Mouse (Mus musculus): ENCODE measurements around the gene Rad51b. TPM values are rescaled to one million over a fixed set of nuclear protein-coding genes. Genes with fewer than 3 reads are reported as not detected.

Rad51b gene
- polyA plus RNA-seq, 1 experiment from 2014 or later = 8.9 TPM

GRCm38 (mm10) chr12:79679941-79680697 is 383.0 kb downstream of the Rad51b start:
- ATAC-seq (ENCODE audit: low FRiP score, low TSS enrichment) = no peak
- Histone ChIP-seq H3K9me3 (ENCODE audit: low read length) (no peaks in the 10 kb centered on the region), H3K4me1 (ENCODE audit: insufficient read depth, low read length) (peaks cover 46% of the 10 kb centered on the region), H3K27ac (ENCODE audit: low read length) (peak overlapping the region; percentile 16; the same call in 1 of the 2 replicates), H3K27me3 (ENCODE audit: insufficient read depth, low read length) (no peaks in the 10 kb centered on the region), H3K9ac (replicated peaks; ENCODE audit: low read length) (no peak overlapping the region), H3K36me3 (ENCODE audit: insufficient read depth, low read length) (no peaks in the 10 kb centered on the region), H3K4me3 (ENCODE audit: low read length) (no peak overlapping the region), H3K4me2 (replicated peaks; ENCODE audit: low read depth, low read length) (no peak overlapping the region)
- WGBS = 59% methylated on average over 9 of the region's 9 CpGs

- H3K36me3 ChIP-seq (ENCODE audit: insufficient read depth, low read length) = no peaks in the 10 kb centered on the region
- no peak overlapping the region for H3K4me3 ChIP-seq (ENCODE audit: low read length)
- no peak for ATAC-seq (ENCODE audit: low FRiP score, low TSS enrichment)
- H3K4me1 ChIP-seq (ENCODE audit: insufficient read depth, low read length) = peaks cover 40% of the 10 kb centered on the region
- no peaks in the 10 kb centered on the region for H3K27me3 ChIP-seq (ENCODE audit: insufficient read depth, low read length)
- H3K9me3 ChIP-seq (ENCODE audit: low read length) = no peaks in the 10 kb centered on the region
- H3K4me2 ChIP-seq (replicated peaks; ENCODE audit: low read depth, low read length) = no peak overlapping the region
- peak overlapping the region; percentile 16; the same call in 1 of the 2 replicates for H3K27ac ChIP-seq (ENCODE audit: low read length)
- H3K9ac ChIP-seq (replicated peaks; ENCODE audit: low read length) = no peak overlapping the region
- 77% methylated on average over 3 of the region's 3 CpGs for WGBS
Observed at GRCm38 (mm10) chr12:79680698-79681072, 383.6 kb downstream of the Rad51b start.

- Histone ChIP-seq H3K9ac (replicated peaks; ENCODE audit: low read length) (no peak overlapping the region), H3K4me1 (ENCODE audit: insufficient read depth, low read length) (peaks cover 32% of the 10 kb centered on the region), H3K36me3 (ENCODE audit: insufficient read depth, low read length) (no peaks in the 10 kb centered on the region), H3K27me3 (ENCODE audit: insufficient read depth, low read length) (no peaks in the 10 kb centered on the region), H3K27ac (ENCODE audit: low read length) (no peak overlapping the region; the same call in 1 of the 2 replicates), H3K9me3 (ENCODE audit: low read length) (no peaks in the 10 kb centered on the region), H3K4me3 (ENCODE audit: low read length) (no peak overlapping the region), H3K4me2 (replicated peaks; ENCODE audit: low read depth, low read length) (no peak overlapping the region)
- WGBS = 68% methylated on average over 6 of the region's 6 CpGs
- ATAC-seq (ENCODE audit: low FRiP score, low TSS enrichment) = no peak
Observed at GRCm38 (mm10) chr12:79681571-79681970, 384.5 kb downstream of the Rad51b start.

- H3K27me3 ChIP-seq (ENCODE audit: insufficient read depth, low read length) = no peaks in the 10 kb centered on the region
- 21% methylated on average over 3 of the region's 3 CpGs for WGBS
- no peak overlapping the region for H3K9ac ChIP-seq (replicated peaks; ENCODE audit: low read length)
- H3K9me3 ChIP-seq (ENCODE audit: low read length) = no peaks in the 10 kb centered on the region
- no peak overlapping the region for H3K4me3 ChIP-seq (ENCODE audit: low read length)
- H3K4me2 ChIP-seq (replicated peaks; ENCODE audit: low read depth, low read length) = no peak overlapping the region
- peaks cover 46% of the 10 kb centered on the region for H3K4me1 ChIP-seq (ENCODE audit: insufficient read depth, low read length)
- H3K36me3 ChIP-seq (ENCODE audit: insufficient read depth, low read length) = no peaks in the 10 kb centered on the region
- ATAC-seq (ENCODE audit: low FRiP score, low TSS enrichment) = peak; percentile 64
- H3K27ac ChIP-seq (ENCODE audit: low read length) = peak overlapping the region; percentile 80
Observed at GRCm38 (mm10) chr12:79683350-79683749, 386.3 kb downstream of the Rad51b start.

- ATAC-seq (ENCODE audit: low FRiP score, low TSS enrichment) = no peak
- WGBS = 40% methylated on average over 4 of the region's 4 CpGs
- Histone ChIP-seq H3K4me2 (replicated peaks; ENCODE audit: low read depth, low read length) (no peak overlapping the region), H3K9me3 (ENCODE audit: low read length) (no peaks in the 10 kb centered on the region), H3K9ac (replicated peaks; ENCODE audit: low read length) (no peak overlapping the region), H3K27me3 (ENCODE audit: insufficient read depth, low read length) (no peaks in the 10 kb centered on the region), H3K4me1 (ENCODE audit: insufficient read depth, low read length) (peaks cover 50% of the 10 kb centered on the region), H3K4me3 (ENCODE audit: low read length) (no peak overlapping the region), H3K27ac (ENCODE audit: low read length) (peak overlapping the region; percentile 80), H3K36me3 (ENCODE audit: insufficient read depth, low read length) (no peaks in the 10 kb centered on the region)
Observed at GRCm38 (mm10) chr12:79683759-79684158, 386.7 kb downstream of the Rad51b start.

- WGBS = 83% methylated on average over 2 of the region's 2 CpGs
- Histone ChIP-seq H3K9me3 (ENCODE audit: low read length) (no peaks in the 10 kb centered on the region), H3K36me3 (ENCODE audit: insufficient read depth, low read length) (no peaks in the 10 kb centered on the region), H3K27ac (ENCODE audit: low read length) (peak overlapping the region; percentile 52), H3K4me2 (replicated peaks; ENCODE audit: low read depth, low read length) (no peak overlapping the region), H3K9ac (replicated peaks; ENCODE audit: low read length) (no peak overlapping the region), H3K27me3 (ENCODE audit: insufficient read depth, low read length) (no peaks in the 10 kb centered on the region), H3K4me3 (ENCODE audit: low read length) (no peak overlapping the region), H3K4me1 (ENCODE audit: insufficient read depth, low read length) (peaks cover 53% of the 10 kb centered on the region)
- ATAC-seq (ENCODE audit: low FRiP score, low TSS enrichment) = no peak
Observed at GRCm38 (mm10) chr12:79684338-79684737, 387.3 kb downstream of the Rad51b start.

- Histone ChIP-seq H3K27me3 (ENCODE audit: insufficient read depth, low read length) (no peaks in the 10 kb centered on the region), H3K36me3 (ENCODE audit: insufficient read depth, low read length) (no peaks in the 10 kb centered on the region), H3K4me2 (replicated peaks; ENCODE audit: low read depth, low read length) (no peak overlapping the region), H3K9me3 (ENCODE audit: low read length) (no peaks in the 10 kb centered on the region), H3K4me3 (ENCODE audit: low read length) (no peak overlapping the region), H3K9ac (replicated peaks; ENCODE audit: low read length) (no peak overlapping the region), H3K4me1 (ENCODE audit: insufficient read depth, low read length) (peaks cover 41% of the 10 kb centered on the region), H3K27ac (ENCODE audit: low read length) (peak overlapping the region; percentile 78)
- WGBS = 62% methylated on average over 9 of the region's 9 CpGs
- ATAC-seq (ENCODE audit: low FRiP score, low TSS enrichment) = no peak
Observed at GRCm38 (mm10) chr12:79686594-79687325, 389.7 kb downstream of the Rad51b start.

GRCm38 (mm10) chr12:79687683-79688386 is 390.8 kb downstream of the Rad51b start:
- 32% methylated on average over 7 of the region's 7 CpGs for WGBS
- H3K4me2 ChIP-seq (replicated peaks; ENCODE audit: low read depth, low read length) = no peak overlapping the region
- H3K9me3 ChIP-seq (ENCODE audit: low read length) = no peaks in the 10 kb centered on the region
- H3K4me1 ChIP-seq (ENCODE audit: insufficient read depth, low read length) = peaks cover 39% of the 10 kb centered on the region
- no peaks in the 10 kb centered on the region for H3K36me3 ChIP-seq (ENCODE audit: insufficient read depth, low read length)
- H3K4me3 ChIP-seq (ENCODE audit: low read length) = no peak overlapping the region
- peak overlapping the region; percentile 78 for H3K27ac ChIP-seq (ENCODE audit: low read length)
- ATAC-seq (ENCODE audit: low FRiP score, low TSS enrichment) = peak; percentile 68
- no peaks in the 10 kb centered on the region for H3K27me3 ChIP-seq (ENCODE audit: insufficient read depth, low read length)
- no peak overlapping the region for H3K9ac ChIP-seq (replicated peaks; ENCODE audit: low read length)

GRCm38 (mm10) chr12:79689299-79689698 is 392.2 kb downstream of the Rad51b start:
- Histone ChIP-seq H3K4me1 (ENCODE audit: insufficient read depth, low read length) (peaks cover 33% of the 10 kb centered on the region), H3K9me3 (ENCODE audit: low read length) (no peaks in the 10 kb centered on the region), H3K36me3 (ENCODE audit: insufficient read depth, low read length) (no peaks in the 10 kb centered on the region), H3K27me3 (ENCODE audit: insufficient read depth, low read length) (no peaks in the 10 kb centered on the region), H3K4me2 (replicated peaks; ENCODE audit: low read depth, low read length) (no peak overlapping the region), H3K27ac (ENCODE audit: low read length) (peak overlapping the region; percentile 62), H3K9ac (replicated peaks; ENCODE audit: low read length) (no peak overlapping the region), H3K4me3 (ENCODE audit: low read length) (no peak overlapping the region)
- peak; percentile 88 for ATAC-seq (ENCODE audit: low FRiP score, low TSS enrichment)
- WGBS = 54% methylated on average over 8 of the region's 8 CpGs
